8 mouse cellular contexts compared by ENCODE assay signal in the genomic region with DNA sequence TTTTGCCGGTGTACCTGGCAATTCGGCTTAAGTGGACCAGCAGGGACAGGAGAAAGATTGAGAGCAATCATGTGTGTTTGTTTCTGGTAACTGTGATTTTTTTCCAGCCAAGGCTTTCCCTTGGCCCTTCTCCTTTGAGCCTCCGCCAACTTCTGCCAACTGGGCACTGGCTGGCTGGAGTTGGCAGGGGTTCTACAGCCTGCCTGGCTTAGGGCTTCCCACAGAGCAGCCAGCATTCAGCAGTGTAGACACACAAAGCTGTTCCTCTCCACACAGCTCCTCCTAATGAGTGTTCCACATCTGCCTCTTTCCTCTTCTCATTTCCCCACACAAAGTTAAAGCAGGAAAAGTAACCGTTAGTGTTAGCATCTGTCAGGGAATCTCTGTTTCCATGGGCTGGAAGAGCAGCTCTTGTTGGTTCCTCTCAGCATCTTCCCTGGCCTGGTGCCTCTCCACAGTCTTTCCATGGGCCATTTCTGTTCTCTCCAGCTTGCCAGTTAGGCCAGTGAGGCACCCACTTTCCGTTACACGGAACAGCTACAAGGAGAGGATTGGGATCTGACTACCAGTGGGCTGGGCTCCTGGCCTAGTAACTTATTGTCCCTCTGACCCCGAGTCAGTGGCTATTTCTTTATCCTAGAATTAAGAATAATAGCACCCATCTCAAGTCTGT.
A peak's percentile ranks its signal among the peaks of the same experiment; 100 is the strongest.
DNase-seq lines count a peak whose midpoint lies in the region; ATAC-seq and TF ChIP-seq lines count a peak whose summit lies in the region.

No protein-coding gene starts in this region.

- peaks cover 16% of the 10 kb centered on the region for H3K4me1 ChIP-seq in forebrain, embryonic 13.5 days
- H3K4me1 ChIP-seq in forebrain, embryonic 10.5 days, result peaks cover 12% of the 10 kb centered on the region; the same call in 1 of the 2 replicates
- no peaks in the 10 kb centered on the region for H3K4me1 ChIP-seq in lung, postnatal 0 days (ENCODE audit: insufficient read depth, low read depth, low read length)

- H3K27ac ChIP-seq in forebrain, embryonic 13.5 days, result peak overlapping the region; percentile 36
- no peak overlapping the region for H3K27ac ChIP-seq in forebrain, embryonic 10.5 days
- H3K27ac ChIP-seq in gastrocnemius, adult 2 months, result peak overlapping the region; percentile 75
- H3K27ac ChIP-seq in lung, postnatal 0 days (ENCODE audit: low read length), result no peak overlapping the region

- H3K9ac ChIP-seq in forebrain, embryonic 13.5 days, result no peak overlapping the region
- no peak overlapping the region for H3K9ac ChIP-seq in lung, postnatal 0 days (replicated peaks; ENCODE audit: low read depth)

- H3K9me3 ChIP-seq in forebrain, embryonic 13.5 days (replicated peaks), result no peaks in the 10 kb centered on the region
- no peaks in the 10 kb centered on the region for H3K9me3 ChIP-seq in forebrain, embryonic 10.5 days
- no peaks in the 10 kb centered on the region for H3K9me3 ChIP-seq in lung, postnatal 0 days (ENCODE audit: low read length)

- no peak for TF ChIP-seq EP300 in lung, postnatal 0 days (IDR thresholded peaks at IDR 0.05)

- H3K4me3 ChIP-seq in forebrain, embryonic 13.5 days, result no peak overlapping the region
- H3K4me3 ChIP-seq in forebrain, embryonic 10.5 days, result no peak overlapping the region
- no peak overlapping the region; the same call in 1 of the 2 replicates for H3K4me3 ChIP-seq in gastrocnemius, adult 2 months
- H3K4me3 ChIP-seq in lung, postnatal 0 days (ENCODE audit: low read depth, low read length), result no peak overlapping the region

- intact Hi-C loops in gastrocnemius, adult 2 months (cut with DNase I), result no loop called here

- no peak for TF ChIP-seq POLR2A in brain, embryonic 14.5 days (IDR thresholded peaks at IDR 0.05; ENCODE audit: borderline replicate concordance, extremely low read depth, insufficient read depth, insufficient read length, poor library complexity, severe bottlenecking)

- no peak for TF ChIP-seq CTCF in brain, embryonic 14.5 days (IDR thresholded peaks at IDR 0.05; ENCODE audit: borderline replicate concordance, extremely low read depth, insufficient read depth, insufficient read length)
- no peak for TF ChIP-seq CTCF in gastrocnemius, adult 2 months (IDR thresholded peaks at IDR 0.05)
- TF ChIP-seq CTCF in lung, postnatal 0 days (IDR thresholded peaks at IDR 0.05), result no peak

- no peak for DNase-seq in forebrain, embryonic 10.5 days (ENCODE audit: extremely low spot score, low spot score)
- DNase-seq in brain, embryonic 14.5 days (ENCODE audit: low read depth), result peak; percentile 89
- DNase-seq in gastrocnemius, adult 2 months, result peak; percentile 83
- peak; percentile 66 for DNase-seq in layer of hippocampus, adult 9-11 months
- DNase-seq in ovary, postnatal 36 days (ENCODE audit: low spot score), result peak; percentile 57
- no peak for DNase-seq in lung, postnatal 0 days (ENCODE audit: low spot score)
- no peak for DNase-seq in yolk sac, embryonic 10.5 days (ENCODE audit: low spot score)

- H3K36me3 ChIP-seq in forebrain, embryonic 13.5 days (ENCODE audit: poor library complexity, severe bottlenecking), result no peaks in the 10 kb centered on the region
- no peaks in the 10 kb centered on the region for H3K36me3 ChIP-seq in forebrain, embryonic 10.5 days (replicated peaks)
- H3K36me3 ChIP-seq in lung, postnatal 0 days (ENCODE audit: insufficient read depth, low read length), result no peaks in the 10 kb centered on the region

- no peak overlapping the region for H3K4me2 ChIP-seq in forebrain, embryonic 13.5 days
- H3K4me2 ChIP-seq in lung, postnatal 0 days (replicated peaks; ENCODE audit: low read depth, low read length), result no peak overlapping the region

- WGBS in forebrain, embryonic 13.5 days, result 53% methylated on average over 7 of the region's 7 CpGs
- WGBS in forebrain, embryonic 10.5 days, result 67% methylated on average over 7 of the region's 7 CpGs
- 76% methylated on average over 7 of the region's 7 CpGs for WGBS in lung, postnatal 0 days

- no peaks in the 10 kb centered on the region for H3K27me3 ChIP-seq in forebrain, embryonic 13.5 days
- H3K27me3 ChIP-seq in forebrain, embryonic 10.5 days (ENCODE audit: poor library complexity, severe bottlenecking), result no peaks in the 10 kb centered on the region
- H3K27me3 ChIP-seq in lung, postnatal 0 days (replicated peaks; ENCODE audit: insufficient read depth, low read length), result no peaks in the 10 kb centered on the region

- ATAC-seq in forebrain, embryonic 13.5 days, result peak; percentile 83
- ATAC-seq in lung, postnatal 0 days, result no peak

Comparison
In these comparisons a context has a peak if more than half of its experiments do, and no peak if none do; other contexts are left out.
1. H3K27ac ChIP-seq: peak in forebrain, embryonic 13.5 days (single experiment) and gastrocnemius, adult 2 months (single experiment); none in forebrain, embryonic 10.5 days (single experiment) and lung, postnatal 0 days (single experiment).
2. DNase-seq: peak in brain, embryonic 14.5 days (single experiment), gastrocnemius, adult 2 months (single experiment), layer of hippocampus, adult 9-11 months (single experiment) and ovary, postnatal 36 days (single experiment); none in forebrain, embryonic 10.5 days (single experiment), lung, postnatal 0 days (single experiment) and yolk sac, embryonic 10.5 days (single experiment).